Mouse (Mus musculus) left cerebral cortex, adult 8-10 months (tissue): ENCODE measurements around the gene Mrgprb5. TPM values are rescaled to one million over a fixed set of nuclear protein-coding genes. Genes with fewer than 3 reads are reported as not detected.
"Not testable (repeated sequence)": the region's sequence is repeated elsewhere in the genome, so short reads cannot be mapped to it uniquely, and the experiment has no call there.

ENCODE experiments used
- DNase-seq, 2 experiments: peaks; one replicate each; pipeline ENCODE4 v3.0.0; 2022; ENCODE audit warnings: low spot score in 2 of 2
- total RNA-seq, 4 experiments: library from RNA; stranded (reverse); gene quantifications; 2 replicates each; pipeline ENCODE4 v1.2.4; 2022

The Mrgprb5 gene
- not detected for total RNA-seq

- DNase-seq: no peak
Observed at GRCm38 (mm10) chr7:48168919-48169318, at the start of gene Mrgprb5. TSS of gene Mrgprb5 (minus strand) at chr7:48169019.

- no peak for DNase-seq
Observed at GRCm38 (mm10) chr7:48199188-48199587, 30.4 kb upstream of the Mrgprb5 start, which contains the start of gene Mrgprb4. TSS of gene Mrgprb4 (minus strand) at chr7:48199288.

- no peak for DNase-seq
Observed at GRCm38 (mm10) chr7:48167471-48167870, 1.3 kb downstream of the Mrgprb5 start.

- DNase-seq: peak in 1 of 2 experiments; percentile 9
Observed at GRCm38 (mm10) chr7:48138248-48138702, 30.5 kb downstream of the Mrgprb5 start.

GRCm38 (mm10) chr7:48137216-48138077 is 31.4 kb downstream of the Mrgprb5 start:
- peak; percentile 3 to 5 for DNase-seq

- DNase-seq: no peak
Observed at GRCm38 (mm10) chr7:48132674-48133073, 36.1 kb downstream of the Mrgprb5 start.

GRCm38 (mm10) chr7:48132247-48132646 is 36.6 kb downstream of the Mrgprb5 start:
- not testable (repeated sequence) for DNase-seq

GRCm38 (mm10) chr7:48131820-48132219 is 37.0 kb downstream of the Mrgprb5 start:
- not testable (repeated sequence) for DNase-seq

GRCm38 (mm10) chr7:48123806-48124205 is 45.0 kb downstream of the Mrgprb5 start:
- no peak for DNase-seq

Other genes with a start within 250 kb of the Mrgprb5 start
- not detected for gene Mrgpra4, start 186.9 kb downstream of the Mrgprb5 start, total RNA-seq
- gene Mrgprx1, start 141.4 kb downstream of the Mrgprb5 start, total RNA-seq: not detected
- gene Mrgprb4, start 30.3 kb upstream of the Mrgprb5 start, total RNA-seq: not detected
- gene Mrgprb8, start 219.5 kb upstream of the Mrgprb5 start, total RNA-seq: not detected